Mouse (Mus musculus): ENCODE results near the gene Il9. TPM values are rescaled to one million over a fixed set of nuclear protein-coding genes. Genes with fewer than 3 reads are reported as not detected.
A peak's percentile ranks its signal among the peaks of the same experiment; 100 is the strongest.

The Il9 gene
- polyA plus RNA-seq, 1 experiment from 2014 or later = not detected

- H3K27me3 ChIP-seq (replicated peaks) = 0 out of 2 replicates have a peak, but pooled peaks cover 2% of the 10 kb centered on the region
- no peaks in the 10 kb centered on the region for H3K9me3 ChIP-seq
Observed at GRCm38 (mm10) chr13:56467786-56468185, 14.3 kb downstream of the Il9 start.

GRCm38 (mm10) chr13:56463750-56464149 lies 18.3 kb downstream of the Il9 start:
- Histone ChIP-seq H3K27me3 (replicated peaks) (no peaks in the 10 kb centered on the region), H3K4me1 (no peaks in the 10 kb centered on the region), H3K4me2 (no peak overlapping the region), H3K27ac (no peak overlapping the region), H3K9me3 (no peaks in the 10 kb centered on the region), H3K4me3 (no peak overlapping the region), H3K36me3 (replicated peaks) (no peaks in the 10 kb centered on the region), H3K9ac (no peak overlapping the region)
- WGBS = 82% methylated on average over 6 of the region's 6 CpGs
- no peak for ATAC-seq (replicated peaks)

More at GRCm38 (mm10) chr13:56467786-56468185, 14.3 kb downstream of the Il9 start:
- Histone ChIP-seq H3K9ac (no peak overlapping the region), H3K36me3 (replicated peaks) (no peaks in the 10 kb centered on the region), H3K4me2 (no peak overlapping the region), H3K4me1 (no peaks in the 10 kb centered on the region), H3K27ac (no peak overlapping the region), H3K4me3 (no peak overlapping the region)
- WGBS = 96% methylated on average over 7 of the region's 7 CpGs
- ATAC-seq (replicated peaks) = no peak

GRCm38 (mm10) chr13:56463261-56463660 lies 18.8 kb downstream of the Il9 start:
- Histone ChIP-seq H3K4me2 (no peak overlapping the region), H3K9me3 (no peaks in the 10 kb centered on the region), H3K4me3 (no peak overlapping the region), H3K4me1 (no peaks in the 10 kb centered on the region), H3K9ac (no peak overlapping the region), H3K36me3 (replicated peaks) (no peaks in the 10 kb centered on the region), H3K27ac (no peak overlapping the region), H3K27me3 (replicated peaks) (no peaks in the 10 kb centered on the region)
- no peak for ATAC-seq (replicated peaks)
- WGBS = 88% methylated on average over 7 of the region's 7 CpGs

GRCm38 (mm10) chr13:56462791-56463190 lies 19.3 kb downstream of the Il9 start:
- no peak overlapping the region for H3K4me2 ChIP-seq
- H3K36me3 ChIP-seq (replicated peaks) = no peaks in the 10 kb centered on the region
- H3K27me3 ChIP-seq (replicated peaks) = no peaks in the 10 kb centered on the region
- H3K27ac ChIP-seq = no peak overlapping the region
- ATAC-seq (replicated peaks) = no peak
- H3K9ac ChIP-seq = no peak overlapping the region
- H3K4me1 ChIP-seq = no peaks in the 10 kb centered on the region
- H3K9me3 ChIP-seq = no peaks in the 10 kb centered on the region
- H3K4me3 ChIP-seq = no peak overlapping the region
- 87% methylated on average over 4 of the region's 4 CpGs for WGBS

- WGBS = 87% methylated on average over 4 of the region's 4 CpGs
- H3K4me1 ChIP-seq = no peaks in the 10 kb centered on the region
- H3K9me3 ChIP-seq = no peaks in the 10 kb centered on the region
- H3K9ac ChIP-seq = no peak overlapping the region
- H3K27me3 ChIP-seq (replicated peaks) = no peaks in the 10 kb centered on the region
- no peak overlapping the region for H3K4me2 ChIP-seq
- H3K36me3 ChIP-seq (replicated peaks) = no peaks in the 10 kb centered on the region
- H3K4me3 ChIP-seq = no peak overlapping the region
- no peak overlapping the region for H3K27ac ChIP-seq
- ATAC-seq (replicated peaks) = no peak
Observed at GRCm38 (mm10) chr13:56461460-56461859, 20.6 kb downstream of the Il9 start.

- Histone ChIP-seq H3K4me3 (no peak overlapping the region), H3K9me3 (no peaks in the 10 kb centered on the region), H3K4me1 (no peaks in the 10 kb centered on the region), H3K4me2 (no peak overlapping the region), H3K27ac (no peak overlapping the region), H3K27me3 (replicated peaks) (no peaks in the 10 kb centered on the region), H3K9ac (no peak overlapping the region), H3K36me3 (replicated peaks) (no peaks in the 10 kb centered on the region)
- no peak for ATAC-seq (replicated peaks)
- WGBS = 55% methylated on average over 9 of the region's 9 CpGs
Observed at GRCm38 (mm10) chr13:56458001-56458400, 24.0 kb downstream of the Il9 start.

- H3K27me3 ChIP-seq (replicated peaks) = no peaks in the 10 kb centered on the region
- peaks cover 9% of the 10 kb centered on the region for H3K4me1 ChIP-seq
- H3K9ac ChIP-seq = no peak overlapping the region
- no peak overlapping the region for H3K4me3 ChIP-seq
- H3K4me2 ChIP-seq = no peak overlapping the region
- no peak for ATAC-seq (replicated peaks)
- H3K36me3 ChIP-seq (replicated peaks) = no peaks in the 10 kb centered on the region
- WGBS = 81% methylated on average over 8 of the region's 8 CpGs
- no peak overlapping the region for H3K27ac ChIP-seq
- no peaks in the 10 kb centered on the region for H3K9me3 ChIP-seq
Observed at GRCm38 (mm10) chr13:56450035-56450434, 32.0 kb downstream of the Il9 start.

- peaks cover 9% of the 10 kb centered on the region for H3K4me1 ChIP-seq
- H3K4me3 ChIP-seq = no peak overlapping the region
- no peaks in the 10 kb centered on the region for H3K27me3 ChIP-seq (replicated peaks)
- WGBS = 64% methylated on average over 10 of the region's 10 CpGs
- H3K36me3 ChIP-seq (replicated peaks) = no peaks in the 10 kb centered on the region
- no peaks in the 10 kb centered on the region for H3K9me3 ChIP-seq
- no peak overlapping the region for H3K4me2 ChIP-seq
- ATAC-seq (replicated peaks) = no peak
- H3K27ac ChIP-seq = no peak overlapping the region
- no peak overlapping the region for H3K9ac ChIP-seq
Observed at GRCm38 (mm10) chr13:56449239-56450030, 32.6 kb downstream of the Il9 start.

GRCm38 (mm10) chr13:56444996-56445395 lies 37.0 kb downstream of the Il9 start:
- Histone ChIP-seq H3K27ac (no peak overlapping the region), H3K36me3 (replicated peaks) (no peaks in the 10 kb centered on the region), H3K4me3 (no peak overlapping the region), H3K4me1 (peaks cover 9% of the 10 kb centered on the region), H3K9me3 (no peaks in the 10 kb centered on the region), H3K27me3 (replicated peaks) (peaks cover 10% of the 10 kb centered on the region), H3K9ac (no peak overlapping the region), H3K4me2 (no peak overlapping the region)
- ATAC-seq (replicated peaks) = no peak
- 88% methylated on average over 6 of the region's 6 CpGs for WGBS

- 91% methylated on average over 3 of the region's 3 CpGs for WGBS
- H3K27me3 ChIP-seq (replicated peaks) = peaks cover 19% of the 10 kb centered on the region
- no peak overlapping the region for H3K4me3 ChIP-seq
- no peak for ATAC-seq (replicated peaks)
- H3K36me3 ChIP-seq (replicated peaks) = no peaks in the 10 kb centered on the region
- H3K9me3 ChIP-seq = no peaks in the 10 kb centered on the region
- H3K4me1 ChIP-seq = 0 out of 2 replicates have a peak, but pooled peaks cover 4% of the 10 kb centered on the region
- H3K27ac ChIP-seq = no peak overlapping the region
- H3K9ac ChIP-seq = no peak overlapping the region
- H3K4me2 ChIP-seq = no peak overlapping the region
Observed at GRCm38 (mm10) chr13:56444112-56444511, 37.9 kb downstream of the Il9 start.

- Histone ChIP-seq H3K4me2 (no peak overlapping the region), H3K36me3 (replicated peaks) (no peaks in the 10 kb centered on the region), H3K27ac (no peak overlapping the region), H3K4me3 (no peak overlapping the region), H3K9ac (no peak overlapping the region), H3K27me3 (replicated peaks) (peaks cover 26% of the 10 kb centered on the region), H3K4me1 (peaks cover under 1% of the 10 kb centered on the region), H3K9me3 (no peaks in the 10 kb centered on the region)
- no peak for ATAC-seq (replicated peaks)
- 87% methylated on average over 7 of the region's 7 CpGs for WGBS
Observed at GRCm38 (mm10) chr13:56443411-56443810, 38.6 kb downstream of the Il9 start.

GRCm38 (mm10) chr13:56438211-56439075 lies 43.6 kb downstream of the Il9 start, which contains the start of gene Slc25a48:
TSS of gene Slc25a48 (plus strand) at chr13:56438355.
- H3K4me2 ChIP-seq = peak within 1 kb of the TSS; percentile 50
- no peaks in the 10 kb centered on the region for H3K36me3 ChIP-seq (replicated peaks)
- H3K9ac ChIP-seq = no peak within 1 kb of the TSS
- H3K27me3 ChIP-seq (replicated peaks) = peaks cover 56% of the 10 kb centered on the region
- H3K4me1 ChIP-seq = peaks cover 13% of the 10 kb centered on the region
- ATAC-seq (replicated peaks) = no peak
- peak within 1 kb of the TSS; percentile 31 for H3K4me3 ChIP-seq
- WGBS = 4% methylated on average over 51 of the region's 51 CpGs
- H3K27ac ChIP-seq = no peak within 1 kb of the TSS
- no peaks in the 10 kb centered on the region for H3K9me3 ChIP-seq
